Mouse (Mus musculus) C2C12 (cell line): ENCODE data around the gene Fchsd2. TPM values are rescaled to one million over a fixed set of nuclear protein-coding genes. Genes with fewer than 3 reads are reported as not detected.

Source experiments
- H3K27me3 ChIP-seq: one replicate; pipeline ENCODE4 v1.6.1; 2011; ENCODE audit not compliant: control insufficient read depth, insufficient read depth, insufficient read length
- H3K36me3 ChIP-seq: one replicate; pipeline ENCODE4 v1.6.1; 2011; ENCODE audit not compliant: control insufficient read depth, insufficient read depth
- H3K4me3 ChIP-seq: one replicate; pipeline ENCODE4 v1.5.1; 2011; ENCODE audit warnings: mild to moderate bottlenecking, control low read depth; ENCODE audit not compliant: poor library complexity, insufficient read depth, severe bottlenecking
- H3K79me2 ChIP-seq: one replicate; pipeline ENCODE4 v1.6.1; 2011; ENCODE audit not compliant: control insufficient read depth, insufficient read depth
- H3K79me3 ChIP-seq: one replicate; pipeline ENCODE4 v1.6.1; 2011; ENCODE audit warnings: low read depth, control low read depth
- H3ac ChIP-seq: one replicate; pipeline ENCODE3; 2011; ENCODE audit warnings: low read depth; ENCODE audit not compliant: control insufficient read depth, insufficient read length
- CEBPB ChIP-seq: IDR thresholded peaks from one replicate; pipeline ENCODE4 v1.6.1; 2011; ENCODE audit warnings: low read depth, mild to moderate bottlenecking, control low read depth, moderate library complexity
- CTCF ChIP-seq: IDR thresholded peaks from one replicate; pipeline ENCODE4 v1.5.1; 2011; ENCODE audit not compliant: control insufficient read depth, insufficient read depth, insufficient read length
- FOSL1 ChIP-seq: IDR thresholded peaks from one replicate; pipeline ENCODE4 v1.8.0; 2011; ENCODE audit warnings: mild to moderate bottlenecking, low read length; ENCODE audit not compliant: poor library complexity, insufficient read depth, severe bottlenecking
- MAX ChIP-seq: IDR thresholded peaks from one replicate; pipeline ENCODE4 v1.6.1; 2011; ENCODE audit warnings: mild to moderate bottlenecking, control low read depth
- MYOD1 ChIP-seq: IDR thresholded peaks from one replicate; pipeline ENCODE4 v1.6.1; 2011; ENCODE audit warnings: low read depth; ENCODE audit not compliant: control insufficient read depth, insufficient read length
- MYOG ChIP-seq: IDR thresholded peaks from one replicate; pipeline ENCODE4 v1.6.1; 2011; ENCODE audit not compliant: control insufficient read depth, insufficient read length; ENCODE audit errors: extremely low read depth
- USF1 ChIP-seq: IDR thresholded peaks from one replicate; pipeline ENCODE4 v1.6.1; 2011; ENCODE audit warnings: low read depth, mild to moderate bottlenecking, control low read depth, moderate library complexity
- polyA plus RNA-seq: library from polyadenylated mRNA; unstranded; fragments of >200 nt; fragmentation: generic; extraction: Trizol; gene quantifications from one replicate; pipeline ENCODE4 v1.2.1, GENCODE M21; 2012; ENCODE audit warnings: missing spikeins

The Fchsd2 gene
- polyA plus RNA-seq, 1 experiment, result 2.4 TPM

GRCm38 (mm10) chr7:101109856-101110350 is 17.2 kb downstream of the Fchsd2 start:
- H3K79me3 ChIP-seq, result no peaks in the 10 kb centered on the region
- peak overlapping the region; percentile 48 for H3ac ChIP-seq
- H3K4me3 ChIP-seq, result peak overlapping the region; percentile 6
- no peaks in the 10 kb centered on the region for H3K36me3 ChIP-seq
- H3K79me2 ChIP-seq, result no peaks in the 10 kb centered on the region
- no peaks in the 10 kb centered on the region for H3K27me3 ChIP-seq
- no peak for TF ChIP-seq CEBPB
- no peak for TF ChIP-seq USF1
- no peak for TF ChIP-seq CTCF
- TF ChIP-seq MYOD1, result no peak
- no peak for TF ChIP-seq FOSL1
- TF ChIP-seq MYOG, result no peak
- no peak for TF ChIP-seq MAX

GRCm38 (mm10) chr7:101113410-101113809 is 20.7 kb downstream of the Fchsd2 start:
- TF ChIP-seq FOSL1 (no peak), USF1 (no peak), CEBPB (no peak), CTCF (no peak)
- Histone ChIP-seq H3K36me3 (no peaks in the 10 kb centered on the region), H3K27me3 (no peaks in the 10 kb centered on the region), H3K4me3 (no peak overlapping the region), H3K79me3 (no peaks in the 10 kb centered on the region), H3ac (no peak overlapping the region), H3K79me2 (no peaks in the 10 kb centered on the region)

- Histone ChIP-seq H3K79me2 (no peaks in the 10 kb centered on the region), H3ac (no peak overlapping the region), H3K4me3 (no peak overlapping the region), H3K27me3 (no peaks in the 10 kb centered on the region), H3K36me3 (no peaks in the 10 kb centered on the region), H3K79me3 (no peaks in the 10 kb centered on the region)
- TF ChIP-seq MYOD1 (no peak), CTCF (no peak), MYOG (no peak), CEBPB (no peak), USF1 (no peak), MAX (no peak), FOSL1 (no peak)
Measured at GRCm38 (mm10) chr7:101114328-101114727, 21.7 kb downstream of the Fchsd2 start.

- Histone ChIP-seq H3K79me2 (no peaks in the 10 kb centered on the region), H3K27me3 (no peaks in the 10 kb centered on the region), H3K36me3 (no peaks in the 10 kb centered on the region), H3ac (no peak overlapping the region), H3K4me3 (no peak overlapping the region), H3K79me3 (no peaks in the 10 kb centered on the region)
- TF ChIP-seq CTCF (no peak), MYOD1 (no peak), USF1 (no peak), MYOG (no peak), MAX (no peak), CEBPB (no peak), FOSL1 (no peak)
Measured at GRCm38 (mm10) chr7:101119391-101119790, 26.7 kb downstream of the Fchsd2 start.

GRCm38 (mm10) chr7:101123579-101124347 is 31.1 kb downstream of the Fchsd2 start:
- no peaks in the 10 kb centered on the region for H3K79me3 ChIP-seq

GRCm38 (mm10) chr7:101127737-101128136 is 35.1 kb downstream of the Fchsd2 start:
- TF ChIP-seq USF1 (no peak), MYOD1 (no peak), MAX (no peak), MYOG (no peak), FOSL1 (no peak), CTCF (no peak)
- no peaks in the 10 kb centered on the region for H3K36me3 ChIP-seq

More at GRCm38 (mm10) chr7:101123579-101124347, 31.1 kb downstream of the Fchsd2 start:
- Histone ChIP-seq H3K27me3 (no peaks in the 10 kb centered on the region), H3ac (no peak overlapping the region), H3K79me2 (no peaks in the 10 kb centered on the region), H3K4me3 (no peak overlapping the region), H3K36me3 (no peaks in the 10 kb centered on the region)
- no peak for TF ChIP-seq MYOD1
- TF ChIP-seq FOSL1, result no peak
- no peak for TF ChIP-seq USF1
- TF ChIP-seq MAX, result no peak
- no peak for TF ChIP-seq MYOG
- TF ChIP-seq CTCF, result no peak
- TF ChIP-seq CEBPB, result no peak

More at GRCm38 (mm10) chr7:101127737-101128136, 35.1 kb downstream of the Fchsd2 start:
- Histone ChIP-seq H3K79me2 (no peaks in the 10 kb centered on the region), H3K27me3 (no peaks in the 10 kb centered on the region), H3K79me3 (no peaks in the 10 kb centered on the region), H3K4me3 (no peak overlapping the region), H3ac (no peak overlapping the region)
